In the genomic region with DNA sequence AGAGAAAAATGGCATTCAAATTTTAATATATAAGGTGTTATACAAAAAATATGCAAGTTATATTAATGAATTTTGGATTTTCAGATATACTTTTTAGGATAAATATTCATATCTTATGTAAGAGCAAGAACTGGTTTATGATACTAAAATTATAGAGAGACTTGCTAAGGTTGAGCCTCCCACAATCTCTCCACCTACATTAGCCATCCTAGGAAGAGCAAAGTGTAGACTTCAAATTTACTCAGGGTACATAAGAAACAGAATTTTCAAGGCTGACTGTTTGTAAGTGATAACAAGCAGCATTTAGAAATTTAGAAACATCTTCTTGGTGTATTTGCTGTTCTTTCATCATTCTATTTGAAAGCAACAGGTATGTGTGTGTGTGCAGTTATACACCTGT, we compare ENCODE assay signal across 18 mouse cellular contexts.
"Had no signal": no experiment of that assay in that cellular context is flagged by ENCODE, and none has a peak within 500 bp of the region (broad histone marks: within the 10 kb centered on the region; RNA-seq: fewer than 3 reads in every experiment).

No protein-coding gene starts in this region.

- H3K27ac ChIP-seq: liver, embryonic 14.5 days; midbrain, embryonic 10.5 days; midbrain, embryonic 12.5 days; neural tube, embryonic 13.5 days; neural tube, embryonic 15.5 days had no signal

- H3K36me3 ChIP-seq: midbrain, embryonic 10.5 days; midbrain, embryonic 12.5 days; neural tube, embryonic 13.5 days; neural tube, embryonic 15.5 days had no signal

- ATAC-seq: midbrain, embryonic 16.5 days had no signal

- DNase-seq: lung, adult 18-20 months; lung, embryonic 14.5 days; lung, postnatal 4 days; midbrain, embryonic 14.5 days; retina, postnatal 1 day; right cerebral cortex, postnatal 25 days; right cerebral cortex, postnatal 4 days; spleen, adult 18-20 months; thymus, adult 2 months; thymus, postnatal 25 days; thymus, postnatal 4 days had no signal

- H3K27me3 ChIP-seq: midbrain, embryonic 12.5 days; neural tube, embryonic 13.5 days; neural tube, embryonic 15.5 days had no signal

- H3K4me2 ChIP-seq: lung, embryonic 14.5 days; midbrain, embryonic 12.5 days; neural tube, embryonic 13.5 days; neural tube, embryonic 15.5 days had no signal

- H3K4me1 ChIP-seq: neural tube, embryonic 13.5 days; neural tube, embryonic 15.5 days had no signal

- H3K9ac ChIP-seq: liver, embryonic 14.5 days; lung, embryonic 14.5 days; midbrain, embryonic 12.5 days; neural tube, embryonic 13.5 days; neural tube, embryonic 15.5 days had no signal

- H3K4me3 ChIP-seq: midbrain, embryonic 10.5 days; midbrain, embryonic 12.5 days; myocyte; neural tube, embryonic 13.5 days; neural tube, embryonic 15.5 days had no signal

- H3K9me3 ChIP-seq: midbrain, embryonic 10.5 days; midbrain, embryonic 12.5 days; neural tube, embryonic 15.5 days had no signal
